Mouse (Mus musculus) cerebellum, postnatal 10 days (tissue): Measurements from ENCODE around the gene Cntn4.
"Not testable (repeated sequence)": the region's sequence is repeated elsewhere in the genome, so short reads cannot be mapped to it uniquely, and the experiment has no call there.

ENCODE experiments used
- DNase-seq, 2 experiments: peaks; one replicate each; pipeline ENCODE4 v3.0.0; 2021; ENCODE audit warnings: mixed read lengths in 2 of 2

Cntn4 gene

GRCm38 (mm10) chr6:106332933-106333332 lies 655.5 kb downstream of the Cntn4 start:
- no peak for DNase-seq

GRCm38 (mm10) chr6:106335066-106335465 lies 657.6 kb downstream of the Cntn4 start:
- DNase-seq, result no peak

- DNase-seq, result no peak
Observed at GRCm38 (mm10) chr6:106336805-106337204, 659.3 kb downstream of the Cntn4 start.

- DNase-seq, result no peak
Observed at GRCm38 (mm10) chr6:106337829-106338228, 660.4 kb downstream of the Cntn4 start.

- DNase-seq, result no peak
Observed at GRCm38 (mm10) chr6:106341114-106341513, 663.7 kb downstream of the Cntn4 start.

GRCm38 (mm10) chr6:106350072-106350471 lies 672.6 kb downstream of the Cntn4 start:
- DNase-seq, result no peak

GRCm38 (mm10) chr6:106351389-106351788 lies 673.9 kb downstream of the Cntn4 start:
- no peak for DNase-seq

GRCm38 (mm10) chr6:106358801-106359200 lies 681.3 kb downstream of the Cntn4 start:
- DNase-seq, result not testable (repeated sequence)

- DNase-seq, result peak; percentile 80 to 86
Observed at GRCm38 (mm10) chr6:106381288-106382025, 704.0 kb downstream of the Cntn4 start.

- DNase-seq, result no peak
Observed at GRCm38 (mm10) chr6:106387833-106388406, 710.5 kb downstream of the Cntn4 start.

GRCm38 (mm10) chr6:106408014-106408413 lies 730.6 kb downstream of the Cntn4 start:
- DNase-seq, result no peak

- DNase-seq, result no peak
Observed at GRCm38 (mm10) chr6:106408634-106409033, 731.2 kb downstream of the Cntn4 start.

- DNase-seq, result no peak
Observed at GRCm38 (mm10) chr6:106422947-106423346, 745.5 kb downstream of the Cntn4 start.

- DNase-seq, result peak in 1 of 2 experiments; percentile 29
Observed at GRCm38 (mm10) chr6:106423471-106423870, 746.0 kb downstream of the Cntn4 start.

- no peak for DNase-seq
Observed at GRCm38 (mm10) chr6:106426615-106427014, 749.2 kb downstream of the Cntn4 start.

GRCm38 (mm10) chr6:106431466-106431865 lies 754.0 kb downstream of the Cntn4 start:
- no peak for DNase-seq

- DNase-seq, result peak; percentile 68 to 78
Observed at GRCm38 (mm10) chr6:106440786-106441185, 763.3 kb downstream of the Cntn4 start.

GRCm38 (mm10) chr6:106441246-106441645 lies 763.8 kb downstream of the Cntn4 start:
- DNase-seq, result peak in 1 of 2 experiments; percentile 29

- peak; percentile 18 to 19 for DNase-seq
Observed at GRCm38 (mm10) chr6:106454131-106454838, 776.8 kb downstream of the Cntn4 start.

GRCm38 (mm10) chr6:106455616-106456015 lies 778.2 kb downstream of the Cntn4 start:
- no peak for DNase-seq

- DNase-seq, result no peak
Observed at GRCm38 (mm10) chr6:106458166-106458565, 780.7 kb downstream of the Cntn4 start.

- no peak for DNase-seq
Observed at GRCm38 (mm10) chr6:106462403-106462802, 784.9 kb downstream of the Cntn4 start.

GRCm38 (mm10) chr6:106463857-106464256 lies 786.4 kb downstream of the Cntn4 start:
- DNase-seq, result no peak

GRCm38 (mm10) chr6:106465766-106466165 lies 788.3 kb downstream of the Cntn4 start:
- DNase-seq, result no peak
